Mouse (Mus musculus) ES-E14 (cell line): ENCODE results near the gene Calr3. TPM values are rescaled to one million over a fixed set of nuclear protein-coding genes. Genes with fewer than 3 reads are reported as not detected.

Experiments used
- DNase-seq: peaks from one replicate; pipeline ENCODE4 v3.0.0-alpha.2; 2013; ENCODE audit warnings: low read depth, low spot score
- H3K27ac ChIP-seq: 2 replicates; pipeline ENCODE4 v1.5.1; 2012; ENCODE audit warnings: low read depth, mild to moderate bottlenecking, low read length, moderate library complexity, mixed read lengths; ENCODE audit not compliant: poor library complexity, insufficient read depth, severe bottlenecking
- H3K36me3 ChIP-seq: 2 replicates; pipeline ENCODE4 v1.6.1; 2012; ENCODE audit warnings: mild to moderate bottlenecking, low read length, moderate library complexity, mixed read lengths; ENCODE audit not compliant: control insufficient read depth, poor library complexity, insufficient read depth, severe bottlenecking
- H3K4me1 ChIP-seq, 2 experiments: fragments of 150-350 bp in 1 of 2; sonication (generic) in 1 of 2; 2 replicates each; pipeline ENCODE4 v1.6.1; 2012; ENCODE audit warnings: low read length in 2 of 2, mild to moderate bottlenecking in 1 of 2, mixed read lengths in 1 of 2; ENCODE audit not compliant: control insufficient read depth in 2 of 2, insufficient read depth in 2 of 2, poor library complexity in 1 of 2
- H3K4me3 ChIP-seq, 2 experiments: fragments of 150-350 bp in 1 of 2; sonication (generic) in 1 of 2; 2 replicates each; pipeline ENCODE4 v1.5.1; 2012; ENCODE audit warnings: low read length in 2 of 2, low read depth in 1 of 2, mild to moderate bottlenecking in 1 of 2, mixed read lengths in 1 of 2; ENCODE audit not compliant: insufficient read depth in 1 of 2, poor library complexity in 1 of 2, severe bottlenecking in 1 of 2
- H3K9ac ChIP-seq: 2 replicates; pipeline ENCODE4 v1.6.1; 2012; ENCODE audit warnings: low read depth, mild to moderate bottlenecking, low read length, mixed read lengths; ENCODE audit not compliant: poor library complexity, insufficient read depth, severe bottlenecking
- H3K9me3 ChIP-seq: fragments of 150-350 bp; sonication (generic); 2 replicates; pipeline ENCODE4 v1.6.1; 2012; ENCODE audit warnings: low read depth, mild to moderate bottlenecking, low read length; ENCODE audit not compliant: control insufficient read depth, insufficient read depth
- CHD2 ChIP-seq: IDR thresholded peaks from 2 replicates; pipeline ENCODE4 v1.6.1; 2014; ENCODE audit warnings: mild to moderate bottlenecking, low read depth, low read length, inconsistent platforms
- HCFC1 ChIP-seq: IDR thresholded peaks from 2 replicates; pipeline ENCODE4 v1.6.1; 2012; ENCODE audit warnings: low read length, inconsistent platforms, borderline replicate concordance; ENCODE audit not compliant: insufficient read depth
- MAFK ChIP-seq: IDR thresholded peaks from 2 replicates; pipeline ENCODE4 v1.6.1; 2014; ENCODE audit warnings: mild to moderate bottlenecking, low read depth, low read length, inconsistent platforms; ENCODE audit not compliant: insufficient read depth
- ZC3H11A ChIP-seq: IDR thresholded peaks from 2 replicates; pipeline ENCODE4 v1.6.1; 2012; ENCODE audit warnings: low read depth, mild to moderate bottlenecking, inconsistent platforms, low read length, borderline replicate concordance
- ZNF384 ChIP-seq: IDR thresholded peaks from 2 replicates; pipeline ENCODE4 v1.6.1; 2012; ENCODE audit warnings: low read depth, low read length, inconsistent platforms
- in situ Hi-C, 2 experiments: fragments of 600-800 bp; cut with MboI; formaldehyde crosslinking; loops; one replicate each; pipeline ENCODE4 v1.15.1; 2025; ENCODE audit warnings: low sequenced_read_pairs in 2 of 2, inconsistent platforms in 1 of 2; ENCODE audit not compliant: unreplicated experiment in 2 of 2
- total RNA-seq: library from RNA; depleted of rRNA; stranded (reverse); fragments of 300-350 nt; gene quantifications from 2 replicates; pipeline ENCODE4 v1.2.3, GENCODE M21; 2012

The Calr3 gene
- total RNA-seq, 1 experiment, result 3.2 TPM

DNA sequence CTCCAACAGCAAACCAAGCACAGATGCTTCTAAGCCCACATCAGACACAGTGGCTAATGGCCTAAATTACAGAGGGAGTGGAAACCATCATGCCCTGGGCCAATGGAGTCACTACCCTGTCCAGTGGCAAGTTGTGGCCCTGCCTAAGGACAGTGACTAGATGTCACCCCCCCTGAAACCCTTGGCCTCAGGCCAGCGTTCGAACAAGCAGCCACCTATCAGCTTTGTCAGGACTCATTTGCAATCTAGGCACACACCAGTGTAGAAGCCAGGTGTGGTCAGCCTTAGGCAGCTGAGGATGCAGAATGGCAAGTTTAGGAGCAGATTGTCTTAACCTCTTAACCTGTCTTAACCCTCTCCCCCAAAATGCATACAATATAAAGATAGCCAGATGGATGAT is 28.4 kb downstream of the Calr3 start:
- no peak overlapping the region for H3K4me3 ChIP-seq

GRCm38 (mm10) chr8:72413839-72414238 is 29.8 kb downstream of the Calr3 start:
- H3K4me3 ChIP-seq, result no peak overlapping the region
- H3K9me3 ChIP-seq, result no peaks in the 10 kb centered on the region
- H3K36me3 ChIP-seq, result peaks cover 9% of the 10 kb centered on the region; the same call in 1 of the 2 replicates
- TF ChIP-seq ZC3H11A (no peak), ZNF384 (no peak), MAFK (no peak), HCFC1 (no peak), CHD2 (no peak)
- peaks cover 4 to 36% of the 10 kb centered on the region in 2 experiments; a peak in 2 of 4 replicates for H3K4me1 ChIP-seq
- H3K9ac ChIP-seq, result no peak overlapping the region
- DNase-seq, result no peak
- H3K27ac ChIP-seq, result no peak overlapping the region
- in situ Hi-C loops, result no loop called here

More for the DNA sequence above, 28.4 kb downstream of the Calr3 start:
- no peaks in the 10 kb centered on the region for H3K9me3 ChIP-seq
- no peak for TF ChIP-seq HCFC1
- TF ChIP-seq MAFK, result no peak
- TF ChIP-seq ZNF384, result no peak
- no peak for TF ChIP-seq CHD2
- TF ChIP-seq ZC3H11A, result no peak
- no peak overlapping the region; the same call in 1 of the 2 replicates for H3K9ac ChIP-seq
- peaks cover 2 to 34% of the 10 kb centered on the region in 2 experiments; a peak in 2 of 4 replicates for H3K4me1 ChIP-seq
- in situ Hi-C loops, result no loop called here
- peaks cover 11% of the 10 kb centered on the region; the same call in 1 of the 2 replicates for H3K36me3 ChIP-seq
- H3K27ac ChIP-seq, result no peak overlapping the region
- DNase-seq, result no peak

DNA sequence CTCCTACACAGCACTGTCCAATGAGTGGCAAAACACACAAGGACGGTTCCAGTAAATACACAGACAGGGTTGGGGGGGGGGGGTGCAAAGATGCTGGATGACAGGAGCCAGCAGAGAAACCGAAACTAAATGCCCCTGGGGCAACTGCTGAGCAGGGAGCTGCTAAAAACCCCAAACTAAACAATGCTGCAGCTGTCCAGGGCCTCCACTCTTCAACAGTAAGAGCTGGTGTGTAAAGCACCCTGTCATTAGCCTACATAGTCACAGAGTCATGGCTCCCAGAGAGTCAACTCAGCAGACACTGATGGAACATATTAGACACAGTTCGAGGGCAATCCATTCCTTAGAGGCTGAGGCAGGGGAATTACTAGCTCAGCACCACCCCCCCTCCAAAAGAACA is 34.2 kb downstream of the Calr3 start:
- no peak for TF ChIP-seq MAFK
- no peak for TF ChIP-seq ZC3H11A
- no peak for TF ChIP-seq ZNF384
- TF ChIP-seq CHD2, result no peak
- no peak for TF ChIP-seq HCFC1
- in situ Hi-C loops, result no loop called here
- peaks cover 3 to 18% of the 10 kb centered on the region in 2 experiments; a peak in 2 of 4 replicates for H3K4me1 ChIP-seq
- no peaks in the 10 kb centered on the region for H3K9me3 ChIP-seq
- peaks cover 9% of the 10 kb centered on the region; the same call in 1 of the 2 replicates for H3K36me3 ChIP-seq
- H3K9ac ChIP-seq, result no peak overlapping the region
- no peak overlapping the region for H3K27ac ChIP-seq
- DNase-seq, result no peak
- H3K4me3 ChIP-seq, result no peak overlapping the region

- no peaks in the 10 kb centered on the region for H3K9me3 ChIP-seq
- TF ChIP-seq ZC3H11A (no peak), HCFC1 (no peak), MAFK (no peak), ZNF384 (no peak), CHD2 (no peak)
- H3K9ac ChIP-seq, result no peak overlapping the region
- no peak for DNase-seq
- in situ Hi-C loops, result no loop called here
- H3K36me3 ChIP-seq, result peaks cover 9% of the 10 kb centered on the region; the same call in 1 of the 2 replicates
- no peak overlapping the region for H3K27ac ChIP-seq
- peaks cover 3 to 13% of the 10 kb centered on the region in 2 experiments; a peak in 2 of 4 replicates for H3K4me1 ChIP-seq
- no peak overlapping the region for H3K4me3 ChIP-seq
Measured at GRCm38 (mm10) chr8:72407878-72408277, 35.8 kb downstream of the Calr3 start.

- Histone ChIP-seq H3K4me3 (no peak overlapping the region), H3K9ac (no peak overlapping the region), H3K27ac (no peak overlapping the region), H3K4me1 (peaks cover 3 to 11% of the 10 kb centered on the region in 2 experiments; a peak in 3 of 4 replicates), H3K36me3 (peaks cover under 1% of the 10 kb centered on the region; the same call in 1 of the 2 replicates), H3K9me3 (no peaks in the 10 kb centered on the region)
- in situ Hi-C loops, result no loop called here
- DNase-seq, result no peak
- TF ChIP-seq HCFC1, result no peak
- no peak for TF ChIP-seq CHD2
- no peak for TF ChIP-seq ZC3H11A
- no peak for TF ChIP-seq ZNF384
- TF ChIP-seq MAFK, result no peak
Measured at GRCm38 (mm10) chr8:72402981-72403380, 40.7 kb downstream of the Calr3 start.
